Mouse (Mus musculus) brain, embryonic 14.5 days (tissue): Measurements from ENCODE around the gene Pou2f2. TPM values are rescaled to one million over a fixed set of nuclear protein-coding genes. Genes with fewer than 3 reads are reported as not detected.
A peak's percentile ranks its signal among the peaks of the same experiment; 100 is the strongest.

Experiments used
- DNase-seq: peaks from one replicate; pipeline ENCODE4 v3.0.0-alpha.2; 2011; ENCODE audit warnings: low read depth
- CTCF ChIP-seq: fragments of 200-500 bp; IDR thresholded peaks from 2 replicates; pipeline ENCODE4 v1.5.1; 2012; ENCODE audit warnings: inconsistent platforms, mild to moderate bottlenecking, moderate library complexity, borderline replicate concordance; ENCODE audit not compliant: insufficient read depth, insufficient read length; ENCODE audit errors: extremely low read depth
- POLR2A ChIP-seq: fragments of 200-500 bp; IDR thresholded peaks from 2 replicates; pipeline ENCODE4 v1.6.1; 2012; ENCODE audit warnings: mild to moderate bottlenecking, inconsistent platforms, borderline replicate concordance; ENCODE audit not compliant: poor library complexity, insufficient read depth, insufficient read length, severe bottlenecking; ENCODE audit errors: extremely low read depth
- polyA plus RNA-seq: library from polyadenylated mRNA; depleted of rRNA; stranded (reverse); fragments of >200 nt; gene quantifications from 2 replicates; pipeline ENCODE4 v1.2.3, GENCODE M21; 2012

Gene Pou2f2
- polyA plus RNA-seq, 1 experiment, result 57.5 TPM

DNA sequence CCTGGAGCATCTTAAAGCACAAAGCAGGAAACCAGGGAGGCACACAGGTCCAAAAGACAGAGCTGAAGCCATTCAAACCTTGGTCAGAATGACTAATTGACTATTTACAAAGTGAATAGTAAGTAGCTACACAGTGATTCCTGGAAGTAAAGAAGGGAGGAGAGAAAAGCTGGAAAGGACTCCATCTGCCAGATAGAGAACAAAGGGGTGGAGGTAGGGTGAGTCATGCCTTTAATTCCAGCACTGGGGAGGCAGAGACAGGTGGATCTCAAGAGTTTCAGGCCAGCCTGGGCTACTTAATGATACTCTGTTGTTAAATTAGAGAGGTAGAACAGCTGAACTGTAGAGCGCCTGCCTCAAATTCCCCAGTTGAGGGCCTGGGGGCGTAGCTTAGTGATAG lies 34.6 kb upstream of the Pou2f2 start:
- DNase-seq, result no peak

DNA sequence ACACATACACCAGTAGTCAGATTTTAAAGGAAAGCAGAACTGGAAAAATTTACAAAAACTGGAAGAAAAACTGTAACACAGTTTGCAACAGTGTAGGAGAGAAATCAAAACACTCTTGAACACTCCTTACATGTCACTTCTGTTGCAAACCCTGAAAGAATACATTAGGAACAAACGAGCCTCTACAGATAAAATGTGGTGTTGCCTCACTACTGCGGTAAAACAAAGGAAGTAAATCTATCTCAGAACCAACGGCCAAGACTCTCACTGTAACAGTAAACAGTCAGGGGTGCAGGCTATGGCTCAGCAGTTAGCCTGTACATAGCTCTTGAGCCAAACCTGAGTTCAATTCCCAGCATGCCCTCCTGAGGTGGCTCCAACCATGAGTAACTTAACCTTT lies 33.6 kb upstream of the Pou2f2 start:
- DNase-seq, result no peak
- no peak for TF ChIP-seq POLR2A
- TF ChIP-seq CTCF, result no peak

More for the DNA sequence above, 34.6 kb upstream of the Pou2f2 start:
- no peak for TF ChIP-seq CTCF

DNA sequence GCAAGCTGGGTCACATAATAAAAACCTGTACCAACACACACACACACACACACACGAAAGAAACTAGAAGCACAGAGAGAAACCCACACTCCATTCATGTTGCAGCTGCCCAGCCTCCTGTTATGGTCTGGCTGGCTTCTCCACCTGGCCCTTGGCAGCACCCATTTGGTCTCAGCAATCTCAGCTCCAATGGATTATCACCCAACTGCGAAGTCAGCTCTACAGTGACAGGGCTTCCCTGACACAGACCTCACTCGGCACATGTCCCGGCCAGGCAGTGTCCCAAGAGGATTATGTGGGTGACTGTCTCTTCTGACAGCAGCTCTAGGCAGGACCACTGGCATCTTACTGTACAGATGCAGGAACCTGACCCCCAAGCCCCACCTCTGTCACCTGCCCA lies 31.0 kb upstream of the Pou2f2 start:
- TF ChIP-seq CTCF (no peak), POLR2A (no peak)
- DNase-seq, result no peak

DNA sequence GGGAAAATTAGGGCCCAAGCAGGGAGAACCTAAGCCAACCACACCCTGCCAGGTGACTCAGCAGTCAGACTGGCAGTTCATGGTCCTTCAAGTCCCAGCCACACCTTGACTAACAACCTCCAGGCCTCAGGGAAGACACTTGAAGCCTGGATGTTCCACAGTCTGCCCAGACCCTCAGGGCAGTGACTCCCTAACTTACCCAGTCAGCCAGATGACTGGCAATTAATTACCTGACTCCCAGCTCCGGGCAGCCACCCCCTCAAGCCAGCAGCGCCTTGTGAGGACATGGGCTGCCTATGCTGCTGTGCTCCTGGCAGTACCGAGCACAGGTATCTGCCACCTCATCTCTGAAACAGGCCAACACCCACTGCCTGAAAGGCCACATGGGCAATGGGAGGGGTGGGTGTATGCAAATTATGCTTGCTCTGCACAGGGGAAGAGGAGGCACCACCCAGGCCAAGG lies 29.7 kb upstream of the Pou2f2 start:
- DNase-seq, result no peak
- TF ChIP-seq CTCF, result no peak
- no peak for TF ChIP-seq POLR2A

DNA sequence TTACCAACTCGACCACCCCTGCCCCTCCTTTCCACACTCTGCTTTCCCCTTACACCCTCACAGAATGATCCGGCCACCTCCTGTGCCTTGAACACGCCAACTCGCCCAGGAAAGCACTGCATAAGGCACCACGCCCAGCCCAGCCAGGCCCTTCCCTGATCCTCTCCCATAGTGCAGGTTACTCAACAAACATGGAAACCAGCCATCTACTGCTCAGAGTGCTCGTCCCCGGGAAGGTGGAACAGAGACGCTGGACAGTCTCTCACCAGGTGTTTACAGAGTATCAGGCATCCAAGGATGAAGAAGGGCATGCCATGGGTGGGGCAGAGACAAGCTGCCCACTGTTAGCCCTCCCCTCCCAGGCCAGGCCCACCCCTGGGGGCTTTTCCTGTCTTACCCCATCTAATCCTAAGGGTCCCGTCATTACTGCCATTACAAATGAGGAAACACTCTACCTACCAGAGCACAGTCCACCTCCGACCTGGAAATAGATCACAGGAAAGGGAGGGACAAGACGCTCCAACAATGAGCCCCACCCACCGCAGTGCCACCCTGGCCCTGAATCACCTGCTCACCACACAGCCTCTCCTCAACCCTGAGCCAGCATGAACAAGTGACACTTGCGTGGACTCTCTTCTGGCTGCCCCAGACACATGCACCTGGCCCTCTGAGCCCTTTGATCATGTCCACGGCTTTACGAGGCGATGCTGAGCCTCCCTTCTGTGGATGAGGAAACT lies 26.7 kb upstream of the Pou2f2 start:
- DNase-seq, result no peak
- TF ChIP-seq POLR2A (no peak), CTCF (no peak)

DNA sequence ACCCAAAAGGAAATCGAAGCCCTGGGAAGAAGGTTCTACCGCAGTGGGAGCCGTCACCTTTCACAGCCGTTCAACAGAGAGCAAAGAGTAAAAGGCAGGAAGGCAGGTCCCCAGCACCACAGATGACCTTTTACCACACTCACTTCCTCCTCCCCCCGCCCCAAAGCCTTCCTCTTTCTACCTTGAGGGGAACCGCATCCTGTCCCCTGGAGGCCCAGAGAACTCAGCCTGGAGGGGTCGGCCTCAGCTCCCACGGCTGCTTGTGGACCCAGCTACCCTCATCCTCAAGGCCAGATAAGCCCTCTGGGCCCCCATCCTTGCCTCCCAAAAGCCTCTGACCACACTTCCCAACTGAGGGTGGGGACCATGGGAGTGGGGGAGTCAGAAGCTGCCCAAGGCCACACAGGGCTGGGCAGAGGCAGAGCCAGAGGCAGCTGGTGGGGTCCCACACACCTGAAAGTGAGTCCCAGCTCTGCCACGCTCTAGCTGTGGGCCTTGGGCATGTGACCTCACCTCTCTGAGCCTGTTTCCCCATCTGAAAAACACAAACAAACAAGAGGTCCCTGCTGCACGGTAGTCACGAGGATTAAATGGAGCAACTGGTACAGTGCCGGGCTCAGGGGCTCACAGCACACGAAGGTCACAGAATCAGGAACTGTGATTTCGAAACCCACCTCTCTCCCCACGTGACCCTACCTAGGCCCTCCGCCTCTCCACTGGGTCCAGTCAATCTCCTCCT lies 26.0 kb upstream of the Pou2f2 start:
- TF ChIP-seq POLR2A, result no peak
- DNase-seq, result no peak

DNA sequence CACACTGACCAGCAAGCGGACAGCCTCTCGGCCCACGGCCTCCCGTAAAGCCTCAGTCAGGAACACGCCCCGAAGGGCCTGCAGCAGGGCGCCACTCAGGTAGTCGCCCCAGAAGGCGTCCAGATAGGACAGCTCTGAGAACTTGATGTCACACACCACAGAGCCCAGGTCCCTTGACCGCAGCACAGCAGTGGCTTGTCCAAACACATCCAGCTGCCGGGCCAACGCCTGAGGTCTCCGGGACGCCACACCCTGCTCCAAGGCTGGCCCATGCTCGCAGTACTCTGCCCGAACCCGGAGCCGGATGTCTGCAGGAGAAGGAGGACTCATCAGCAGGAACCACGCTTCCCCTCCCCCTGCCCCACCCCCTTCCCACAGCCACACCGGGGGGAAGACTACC lies 24.1 kb upstream of the Pou2f2 start:
- DNase-seq, result no peak
- TF ChIP-seq CTCF (no peak), POLR2A (no peak)

DNA sequence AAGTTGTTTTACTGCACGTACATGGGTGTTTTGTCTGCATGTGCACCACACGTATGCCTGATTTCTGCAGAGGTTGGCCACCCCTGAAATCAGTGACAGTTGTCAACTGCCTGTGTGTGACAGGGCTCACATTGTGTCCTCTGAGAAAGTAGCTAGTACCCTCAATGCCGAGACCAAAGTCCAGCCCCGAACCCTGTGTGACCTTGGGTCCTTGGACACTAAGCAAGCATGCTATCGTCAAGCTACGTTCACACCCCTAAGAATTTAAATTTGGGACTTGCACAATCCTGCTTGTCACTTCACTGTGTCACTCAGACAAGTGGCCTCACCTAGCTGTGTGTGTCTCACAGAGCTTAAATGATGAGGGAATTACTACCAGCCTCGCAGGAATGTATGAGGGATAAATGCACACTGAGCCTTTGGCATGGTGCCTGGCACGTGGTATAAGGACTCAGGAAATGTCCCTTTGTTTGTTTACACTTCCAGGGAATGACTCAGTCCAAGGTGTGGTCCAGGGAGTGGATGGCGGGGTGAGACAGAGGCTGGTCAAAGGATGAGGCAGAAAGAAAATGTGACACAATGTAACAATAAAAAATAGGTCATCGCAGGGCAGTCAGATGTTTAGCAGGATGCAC lies 18.0 kb upstream of the Pou2f2 start:
- no peak for TF ChIP-seq CTCF
- no peak for TF ChIP-seq POLR2A
- DNase-seq, result no peak

DNA sequence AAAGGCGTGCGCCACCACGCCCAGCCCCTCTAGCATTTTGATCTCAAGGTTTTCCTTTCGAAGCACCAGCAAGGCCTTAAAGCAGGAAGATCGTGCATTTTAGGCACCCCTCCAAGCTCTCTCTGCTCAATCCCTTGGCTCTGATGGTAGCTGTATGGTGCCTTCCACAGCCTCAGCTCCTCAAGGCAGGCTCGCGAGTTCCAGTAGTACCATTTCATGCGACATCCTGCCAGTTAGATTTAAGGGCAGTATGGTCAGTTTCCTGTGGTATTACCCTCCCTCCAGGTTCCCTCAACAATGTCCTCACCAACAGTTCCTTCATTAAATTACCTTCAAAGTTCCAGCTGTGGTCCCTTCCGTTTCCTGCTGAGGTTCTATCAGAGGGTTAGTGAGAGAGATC lies 16.6 kb upstream of the Pou2f2 start:
- no peak for TF ChIP-seq POLR2A
- TF ChIP-seq CTCF, result no peak
- no peak for DNase-seq

DNA sequence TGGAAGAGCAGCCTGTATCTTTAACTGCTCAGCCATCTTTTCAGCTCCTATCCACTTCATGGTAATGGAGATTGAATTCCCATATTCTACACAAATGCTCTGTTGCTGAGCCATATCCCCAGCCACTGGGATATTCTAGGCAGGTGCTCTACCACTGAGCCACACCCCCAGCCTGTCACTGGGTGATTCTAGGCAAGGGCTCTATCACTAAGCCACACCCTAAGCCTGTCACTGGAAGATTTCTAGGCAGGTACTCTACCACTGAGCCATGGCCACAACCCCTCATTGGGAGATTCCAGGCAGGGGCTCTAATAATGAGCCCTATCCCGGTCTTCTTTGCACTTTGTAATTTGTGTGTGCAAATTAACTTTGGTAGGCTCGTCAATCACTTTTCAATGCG lies 15.6 kb upstream of the Pou2f2 start:
- DNase-seq, result no peak
- TF ChIP-seq CTCF, result no peak
- no peak for TF ChIP-seq POLR2A

DNA sequence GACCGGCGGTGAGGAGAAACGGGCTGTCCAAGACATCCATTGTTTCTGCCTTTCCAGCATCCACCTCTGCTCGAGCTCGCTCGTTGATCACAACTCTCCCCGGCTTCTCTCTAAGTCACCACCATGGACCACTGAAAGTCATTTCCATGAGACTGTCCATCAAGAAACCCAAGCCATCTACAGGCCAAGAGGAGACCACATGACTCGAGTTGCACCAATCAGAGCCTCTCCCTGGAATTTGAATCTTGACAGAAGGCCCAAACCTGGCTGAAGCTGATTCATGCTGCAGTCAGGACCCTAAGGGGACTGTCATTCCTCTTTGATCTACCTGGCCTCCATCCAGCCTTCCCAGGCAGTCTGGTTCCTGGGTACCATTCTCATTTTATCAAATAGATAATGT lies 12.6 kb upstream of the Pou2f2 start:
- TF ChIP-seq POLR2A (no peak), CTCF (no peak)
- peak; percentile 73 for DNase-seq
